Mouse (Mus musculus) ES-Bruce4 (cell line): ENCODE data around the gene Olfr1150-ps1. TPM values are rescaled to one million over a fixed set of nuclear protein-coding genes. Genes with fewer than 3 reads are reported as not detected.

Experiments used
- H3K27ac ChIP-seq: 2 replicates; pipeline ENCODE4 v1.5.1; 2012; ENCODE audit warnings: low read length, inconsistent platforms; ENCODE audit not compliant: insufficient read depth
- H3K27me3 ChIP-seq: 2 replicates; pipeline ENCODE4 v1.6.1; 2012; ENCODE audit warnings: mild to moderate bottlenecking, low read length, inconsistent platforms; ENCODE audit not compliant: control insufficient read depth, poor library complexity, insufficient read depth, severe bottlenecking
- H3K36me3 ChIP-seq: 2 replicates; pipeline ENCODE4 v1.6.1; 2012; ENCODE audit warnings: inconsistent platforms, mild to moderate bottlenecking, low read length, moderate library complexity; ENCODE audit not compliant: control insufficient read depth, poor library complexity, insufficient read depth, severe bottlenecking
- H3K4me1 ChIP-seq: one replicate; pipeline ENCODE4 v1.8.1; 2011; ENCODE audit warnings: low read length; ENCODE audit not compliant: control insufficient read depth, insufficient read depth
- H3K4me3 ChIP-seq: 2 replicates; pipeline ENCODE4 v1.5.1; 2011; ENCODE audit warnings: low read depth, mild to moderate bottlenecking, low read length
- H3K9ac ChIP-seq: 2 replicates; pipeline ENCODE4 v1.6.1; 2012; ENCODE audit warnings: low read depth, mild to moderate bottlenecking, inconsistent platforms; ENCODE audit not compliant: poor library complexity, severe bottlenecking
- H3K9me3 ChIP-seq: replicated peaks from 2 replicates; pipeline ENCODE4 v1.6.1; 2012; ENCODE audit warnings: mild to moderate bottlenecking, low read length, inconsistent platforms; ENCODE audit not compliant: control insufficient read depth, poor library complexity, insufficient read depth, severe bottlenecking
- CTCF ChIP-seq: IDR thresholded peaks from one replicate; pipeline ENCODE4 v1.8.1; 2011; ENCODE audit warnings: low read depth, low read length
- EP300 ChIP-seq: IDR thresholded peaks from 2 replicates; pipeline ENCODE4 v1.6.1; 2011; ENCODE audit warnings: low read depth, low read length; ENCODE audit not compliant: insufficient read depth
- POLR2A ChIP-seq: IDR thresholded peaks from one replicate; pipeline ENCODE4 v1.8.1; 2011; ENCODE audit warnings: low read length; ENCODE audit not compliant: insufficient read depth
- polyA plus RNA-seq: library from polyadenylated mRNA; stranded (reverse); fragments of >200 nt; gene quantifications from 2 replicates; pipeline ENCODE4 v1.2.4, GENCODE M21; 2011; ENCODE audit warnings: low read depth; ENCODE audit not compliant: missing spikeins, insufficient read depth, insufficient read length

The Olfr1150-ps1 gene
- polyA plus RNA-seq, 1 experiment, result not detected

DNA sequence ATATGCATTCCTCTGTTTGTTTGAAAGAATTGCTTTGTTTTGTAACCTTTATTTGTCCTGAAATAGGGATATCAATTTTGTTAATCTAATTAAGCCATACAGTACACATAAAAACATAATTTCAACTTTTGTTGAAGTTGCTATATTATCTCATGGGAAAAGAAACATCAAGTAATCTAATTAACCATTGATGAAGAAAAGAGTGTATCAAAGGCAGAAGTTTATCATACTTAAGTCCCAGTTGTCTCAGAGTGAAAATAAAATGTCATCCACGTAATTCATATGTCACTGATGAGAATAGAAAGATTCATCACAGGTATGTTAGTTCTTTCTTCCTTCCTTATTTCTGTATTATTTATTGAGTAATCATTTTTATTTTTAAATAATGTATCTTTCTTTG is 50.9 kb downstream of the Olfr1150-ps1 start, which contains the start of gene Olfr1153:
Gene Olfr1153 (plus strand): TSS at position 301 of the 400 bp plus-strand sequence.
- TF ChIP-seq POLR2A (no peak), CTCF (no peak), EP300 (no peak)
- Histone ChIP-seq H3K27me3 (no peaks in the 10 kb centered on the region), H3K9me3 (no peaks in the 10 kb centered on the region), H3K4me1 (no peaks in the 10 kb centered on the region), H3K27ac (no peak within 1 kb of the TSS), H3K9ac (no peak within 1 kb of the TSS), H3K36me3 (no peaks in the 10 kb centered on the region), H3K4me3 (no peak within 1 kb of the TSS)

Other genes starting within 250 kb of the Olfr1150-ps1 start
- not detected in 2 replicates for gene Olfr1130, start 237.8 kb upstream of the Olfr1150-ps1 start, polyA plus RNA-seq
- gene Olfr1131, start 216.9 kb upstream of the Olfr1150-ps1 start, polyA plus RNA-seq, result not detected in 2 replicates
- gene Olfr1132, start 206.5 kb upstream of the Olfr1150-ps1 start, polyA plus RNA-seq, result not detected in 2 replicates
- not detected in 2 replicates for gene Olfr1133, start 196.6 kb upstream of the Olfr1150-ps1 start, polyA plus RNA-seq
- not detected in 2 replicates for gene Olfr1134, start 185.5 kb upstream of the Olfr1150-ps1 start, polyA plus RNA-seq
- not detected in 2 replicates for gene Olfr1135, start 170.3 kb upstream of the Olfr1150-ps1 start, polyA plus RNA-seq
- gene Olfr1136, start 150.0 kb upstream of the Olfr1150-ps1 start, polyA plus RNA-seq, result not detected in 2 replicates
- not detected in 2 replicates for gene Olfr1137, start 130.8 kb upstream of the Olfr1150-ps1 start, polyA plus RNA-seq
- gene Olfr1138, start 104.0 kb upstream of the Olfr1150-ps1 start, polyA plus RNA-seq, result not detected in 2 replicates
- not detected in 2 replicates for gene Olfr1140, start 100.2 kb upstream of the Olfr1150-ps1 start, polyA plus RNA-seq
- not detected in 2 replicates for gene Olfr1141, start 90.0 kb upstream of the Olfr1150-ps1 start, polyA plus RNA-seq
- not detected in 2 replicates for gene Olfr152, start 64.5 kb upstream of the Olfr1150-ps1 start, polyA plus RNA-seq
- gene Olfr1143, start 43.4 kb upstream of the Olfr1150-ps1 start, polyA plus RNA-seq, result not detected in 2 replicates
- gene Olfr1145, start 34.2 kb upstream of the Olfr1150-ps1 start, polyA plus RNA-seq, result not detected in 2 replicates
- not detected in 2 replicates for gene Olfr1148, start 13.5 kb upstream of the Olfr1150-ps1 start, polyA plus RNA-seq
- not detected in 2 replicates for gene Olfr1151, start 11.9 kb downstream of the Olfr1150-ps1 start, polyA plus RNA-seq
- gene Olfr1152, start 22.5 kb downstream of the Olfr1150-ps1 start, polyA plus RNA-seq, result not detected in 2 replicates
- gene Olfr1153, start 51.0 kb downstream of the Olfr1150-ps1 start, polyA plus RNA-seq, result not detected in 2 replicates
- gene Olfr1154, start 61.2 kb downstream of the Olfr1150-ps1 start, polyA plus RNA-seq, result not detected in 2 replicates
- gene Olfr1155, start 101.1 kb downstream of the Olfr1150-ps1 start, polyA plus RNA-seq, result not detected in 2 replicates
- gene Olfr1156, start 109.1 kb downstream of the Olfr1150-ps1 start, polyA plus RNA-seq, result not detected in 2 replicates
- gene Olfr1157, start 124.3 kb downstream of the Olfr1150-ps1 start, polyA plus RNA-seq, result not detected in 2 replicates
- not detected in 2 replicates for gene Olfr74, start 130.7 kb downstream of the Olfr1150-ps1 start, polyA plus RNA-seq
- not detected in 2 replicates for gene Olfr1158, start 146.1 kb downstream of the Olfr1150-ps1 start, polyA plus RNA-seq
- gene Olfr1160, start 164.3 kb downstream of the Olfr1150-ps1 start, polyA plus RNA-seq, result not detected in 2 replicates
- gene Olfr1161, start 178.8 kb downstream of the Olfr1150-ps1 start, polyA plus RNA-seq, result not detected in 2 replicates
- not detected in 2 replicates for gene Olfr73, start 193.7 kb downstream of the Olfr1150-ps1 start, polyA plus RNA-seq
- not detected in 2 replicates for gene Olfr1162, start 207.1 kb downstream of the Olfr1150-ps1 start, polyA plus RNA-seq
- gene Olfr1163, start 227.8 kb downstream of the Olfr1150-ps1 start, polyA plus RNA-seq, result not detected in 2 replicates
- gene Olfr1164, start 250.0 kb downstream of the Olfr1150-ps1 start, polyA plus RNA-seq, result not detected in 2 replicates